Mouse (Mus musculus) heart, adult 2 months (tissue): Measurements from ENCODE around the gene Nampt.
A peak's percentile ranks its signal among the peaks of the same experiment; 100 is the strongest.

Experiments used
- CTCF ChIP-seq: fragments of 200-600 bp; IDR thresholded peaks from 2 replicates; pipeline ENCODE4 v1.8.1; 2022; ENCODE audit warnings: antibody characterized with exemption, mild to moderate bottlenecking, moderate library complexity
- POLR2A ChIP-seq: fragments of 200-500 bp; IDR thresholded peaks from 2 replicates; pipeline ENCODE4 v1.6.1; 2011; ENCODE audit warnings: mild to moderate bottlenecking, low read depth, low read length, control low read depth; ENCODE audit not compliant: insufficient read depth

DNA sequence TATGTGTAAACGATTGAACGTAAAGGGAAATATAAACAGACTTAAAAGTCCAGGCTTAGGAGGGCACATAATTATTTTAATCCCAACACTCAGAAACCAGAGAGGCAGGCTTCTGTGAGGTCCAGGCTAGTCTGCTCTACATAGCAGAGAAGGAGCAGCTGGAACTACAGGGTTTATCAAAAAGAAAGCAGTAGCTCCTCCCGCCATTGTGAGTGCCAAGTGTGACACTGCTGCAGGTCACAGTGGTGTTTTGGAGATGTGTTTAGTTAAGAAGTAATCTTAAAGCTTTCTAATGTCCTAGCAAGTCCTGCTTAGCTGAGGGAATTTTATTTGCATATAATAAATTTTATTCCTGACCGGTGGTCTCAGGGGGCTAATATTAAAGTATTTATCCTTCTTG is 2.7 kb downstream of the Nampt start:
- no peak for TF ChIP-seq CTCF
- TF ChIP-seq POLR2A: peak; percentile 45; the same call in 1 of the 2 replicates
